Mouse (Mus musculus): ENCODE measurements around the gene Uchl5. TPM values are rescaled to one million over a fixed set of nuclear protein-coding genes. Genes with fewer than 3 reads are reported as not detected.

Gene Uchl5
- total and polyA plus RNA-seq, 2 experiments, result 3.6 to 13.0 TPM

GRCm38 (mm10) chr1:143837681-143838080 lies 60.6 kb downstream of the Uchl5 start:
- Histone ChIP-seq H3K27ac (replicated peaks; ENCODE audit: insufficient read depth, low read depth, low read length) (no peak overlapping the region), H3K79me2 (ENCODE audit: control insufficient read depth, insufficient read depth, low read length) (no peaks in the 10 kb centered on the region), H3K36me3 (ENCODE audit: control insufficient read depth, insufficient read depth, low read length) (no peaks in the 10 kb centered on the region), H3K4me3 (ENCODE audit: insufficient read depth, low read depth, low read length) (no peak overlapping the region), H3K4me1 (ENCODE audit: control insufficient read depth, insufficient read depth, low read length) (no peaks in the 10 kb centered on the region), H3K9ac (ENCODE audit: low read depth, low read length) (no peak overlapping the region), H3K27me3 (ENCODE audit: control insufficient read depth, insufficient read depth, low read length) (no peaks in the 10 kb centered on the region)
- TF ChIP-seq POLR2A (IDR thresholded peaks at IDR 0.05; ENCODE audit: extremely low read depth, insufficient read depth, low read length), result no peak
- WGBS, result 89% methylated on average over 4 of the region's 4 CpGs
- DNase-seq (ENCODE audit: extremely low read depth, low read depth, low spot score), result no peak

- H3K4me1 ChIP-seq (ENCODE audit: control insufficient read depth, insufficient read depth, low read length), result no peaks in the 10 kb centered on the region
- H3K27me3 ChIP-seq (ENCODE audit: control insufficient read depth, insufficient read depth, low read length), result no peaks in the 10 kb centered on the region
- TF ChIP-seq POLR2A (IDR thresholded peaks at IDR 0.05; ENCODE audit: extremely low read depth, insufficient read depth, low read length) (no peak), CTCF (IDR thresholded peaks at IDR 0.05; ENCODE audit: low read depth, low read length) (no peak)
- no peak overlapping the region for H3K4me3 ChIP-seq (ENCODE audit: insufficient read depth, low read depth, low read length)
- 50% methylated on average over 2 of the region's 2 CpGs for WGBS
- H3K79me2 ChIP-seq (ENCODE audit: control insufficient read depth, insufficient read depth, low read length), result no peaks in the 10 kb centered on the region
- DNase-seq (ENCODE audit: extremely low read depth, low read depth, low spot score), result no peak
- no peaks in the 10 kb centered on the region for H3K36me3 ChIP-seq (ENCODE audit: control insufficient read depth, insufficient read depth, low read length)
- H3K27ac ChIP-seq (replicated peaks; ENCODE audit: insufficient read depth, low read depth, low read length), result no peak overlapping the region
- H3K9ac ChIP-seq (ENCODE audit: low read depth, low read length), result no peak overlapping the region
These were observed 61.9 kb downstream of the Uchl5 start for GRCm38 (mm10) chr1:143838896-143839410.

GRCm38 (mm10) chr1:143852329-143852728 lies 75.3 kb downstream of the Uchl5 start:
- DNase-seq (ENCODE audit: extremely low read depth, low read depth, low spot score), result peak; percentile 6
- Histone ChIP-seq H3K4me1 (ENCODE audit: control insufficient read depth, insufficient read depth, low read length) (no peaks in the 10 kb centered on the region), H3K79me2 (ENCODE audit: control insufficient read depth, insufficient read depth, low read length) (no peaks in the 10 kb centered on the region), H3K27ac (replicated peaks; ENCODE audit: insufficient read depth, low read depth, low read length) (no peak overlapping the region), H3K4me3 (ENCODE audit: insufficient read depth, low read depth, low read length) (no peak overlapping the region), H3K27me3 (ENCODE audit: control insufficient read depth, insufficient read depth, low read length) (no peaks in the 10 kb centered on the region), H3K36me3 (ENCODE audit: control insufficient read depth, insufficient read depth, low read length) (no peaks in the 10 kb centered on the region), H3K9ac (ENCODE audit: low read depth, low read length) (no peak overlapping the region)
- 70% methylated on average over 4 of the region's 4 CpGs for WGBS
- TF ChIP-seq POLR2A (IDR thresholded peaks at IDR 0.05; ENCODE audit: extremely low read depth, insufficient read depth, low read length) (no peak), CTCF (IDR thresholded peaks at IDR 0.05; ENCODE audit: low read depth, low read length) (no peak)

- Histone ChIP-seq H3K79me2 (ENCODE audit: control insufficient read depth, insufficient read depth, low read length) (no peaks in the 10 kb centered on the region), H3K36me3 (ENCODE audit: control insufficient read depth, insufficient read depth, low read length) (no peaks in the 10 kb centered on the region), H3K27ac (replicated peaks; ENCODE audit: insufficient read depth, low read depth, low read length) (0 out of 2 replicates have a peak overlapping the region, but pooled peaks have one; percentile 48), H3K27me3 (ENCODE audit: control insufficient read depth, insufficient read depth, low read length) (no peaks in the 10 kb centered on the region), H3K9ac (ENCODE audit: low read depth, low read length) (no peak overlapping the region), H3K4me3 (ENCODE audit: insufficient read depth, low read depth, low read length) (no peak overlapping the region), H3K4me1 (ENCODE audit: control insufficient read depth, insufficient read depth, low read length) (no peaks in the 10 kb centered on the region)
- no peak for DNase-seq (ENCODE audit: extremely low read depth, low read depth, low spot score)
- WGBS, result 82% methylated on average over 2 of the region's 2 CpGs
- TF ChIP-seq POLR2A (IDR thresholded peaks at IDR 0.05; ENCODE audit: extremely low read depth, insufficient read depth, low read length), result no peak
- TF ChIP-seq CTCF (IDR thresholded peaks at IDR 0.05; ENCODE audit: low read depth, low read length), result no peak
These were observed 75.8 kb downstream of the Uchl5 start for GRCm38 (mm10) chr1:143852779-143853358.

- 62% methylated on average over 8 of the region's 8 CpGs for WGBS
- H3K27me3 ChIP-seq (ENCODE audit: control insufficient read depth, insufficient read depth, low read length), result no peaks in the 10 kb centered on the region
- TF ChIP-seq CTCF (IDR thresholded peaks at IDR 0.05; ENCODE audit: low read depth, low read length) (no peak), POLR2A (IDR thresholded peaks at IDR 0.05; ENCODE audit: extremely low read depth, insufficient read depth, low read length) (no peak)
- H3K4me3 ChIP-seq (ENCODE audit: insufficient read depth, low read depth, low read length), result no peak overlapping the region
- H3K9ac ChIP-seq (ENCODE audit: low read depth, low read length), result no peak overlapping the region
- no peak overlapping the region for H3K27ac ChIP-seq (replicated peaks; ENCODE audit: insufficient read depth, low read depth, low read length)
- H3K4me1 ChIP-seq (ENCODE audit: control insufficient read depth, insufficient read depth, low read length), result no peaks in the 10 kb centered on the region
- peak; percentile 2 for DNase-seq (ENCODE audit: extremely low read depth, low read depth, low spot score)
- H3K36me3 ChIP-seq (ENCODE audit: control insufficient read depth, insufficient read depth, low read length), result no peaks in the 10 kb centered on the region
- H3K79me2 ChIP-seq (ENCODE audit: control insufficient read depth, insufficient read depth, low read length), result no peaks in the 10 kb centered on the region
These were observed 76.6 kb downstream of the Uchl5 start for GRCm38 (mm10) chr1:143853691-143854115.

- Histone ChIP-seq H3K9ac (ENCODE audit: low read depth, low read length) (no peak overlapping the region), H3K4me3 (ENCODE audit: insufficient read depth, low read depth, low read length) (no peak overlapping the region), H3K27ac (replicated peaks; ENCODE audit: insufficient read depth, low read depth, low read length) (no peak overlapping the region), H3K36me3 (ENCODE audit: control insufficient read depth, insufficient read depth, low read length) (no peaks in the 10 kb centered on the region), H3K4me1 (ENCODE audit: control insufficient read depth, insufficient read depth, low read length) (no peaks in the 10 kb centered on the region), H3K79me2 (ENCODE audit: control insufficient read depth, insufficient read depth, low read length) (no peaks in the 10 kb centered on the region), H3K27me3 (ENCODE audit: control insufficient read depth, insufficient read depth, low read length) (no peaks in the 10 kb centered on the region)
- DNase-seq (ENCODE audit: extremely low read depth, low read depth, low spot score), result no peak
- no peak for TF ChIP-seq CTCF (IDR thresholded peaks at IDR 0.05; ENCODE audit: low read depth, low read length)
- TF ChIP-seq POLR2A (IDR thresholded peaks at IDR 0.05; ENCODE audit: extremely low read depth, insufficient read depth, low read length), result no peak
- WGBS, result 86% methylated on average over 5 of the region's 5 CpGs
These were observed 78.6 kb downstream of the Uchl5 start for GRCm38 (mm10) chr1:143855706-143856105.

Other genes starting within 250 kb of the Uchl5 start
- gene B3galt2, start 136.6 kb upstream of the Uchl5 start, total RNA-seq (2014; rRNA removed), result under 0.01 and 0.07 TPM in 2 replicates
- not detected in 2 replicates for gene B3galt2, start 136.6 kb upstream of the Uchl5 start, polyA plus RNA-seq (2012; rRNA removed)
- gene Cdc73, start 74.4 kb upstream of the Uchl5 start, total RNA-seq (2014; rRNA removed), result 6.7 and 7.2 TPM in 2 replicates
- gene Cdc73, start 74.4 kb upstream of the Uchl5 start, polyA plus RNA-seq (2012; rRNA removed), result 0.63 and 1.1 TPM in 2 replicates
- gene Glrx2, start 60.9 kb upstream of the Uchl5 start, total RNA-seq (2014; rRNA removed), result 11.8 and 12.6 TPM in 2 replicates
- 18.9 and 21.7 TPM in 2 replicates for gene Glrx2, start 60.9 kb upstream of the Uchl5 start, polyA plus RNA-seq (2012; rRNA removed)
- 3.3 and 3.5 TPM in 2 replicates for gene Trove2, start 204 bp upstream of the Uchl5 start, total RNA-seq (2014; rRNA removed)
- 0.24 and 0.29 TPM in 2 replicates for gene Trove2, start 204 bp upstream of the Uchl5 start, polyA plus RNA-seq (2012; rRNA removed)
- gene Rgs2, start 226.9 kb downstream of the Uchl5 start, total RNA-seq (2014; rRNA removed), result 2.6 and 3.2 TPM in 2 replicates
- gene Rgs2, start 226.9 kb downstream of the Uchl5 start, polyA plus RNA-seq (2012; rRNA removed), result 0.45 and 0.55 TPM in 2 replicates